ENCODE assay signal across 8 mouse cellular contexts in the genomic region with DNA sequence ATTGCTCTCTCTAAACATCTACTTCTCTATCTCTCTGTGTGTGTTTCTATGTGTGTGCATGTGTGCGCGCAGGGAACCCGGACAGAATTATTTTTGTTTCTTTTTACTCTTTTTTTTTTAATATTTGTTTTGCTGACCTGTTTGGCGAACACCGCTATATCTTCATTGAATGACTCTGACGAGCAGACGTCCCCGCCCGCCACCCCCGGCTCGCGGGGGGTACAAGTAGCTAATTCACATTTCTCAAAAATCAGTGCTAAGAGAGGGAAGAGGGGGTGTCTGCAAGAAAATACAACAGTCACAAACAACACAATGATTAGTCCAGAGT. TPM values are rescaled to one million over a fixed set of nuclear protein-coding genes. Genes with fewer than 3 reads are reported as not detected.
DNase-seq lines count a peak whose midpoint lies in the region; ATAC-seq and TF ChIP-seq lines count a peak whose summit lies in the region.

No protein-coding gene starts in this region.

- H3K27me3 ChIP-seq in heart, embryonic 10.5 days (ENCODE audit: insufficient read depth, poor library complexity, severe bottlenecking): no peaks in the 10 kb centered on the region
- peaks cover 95% of the 10 kb centered on the region for H3K27me3 ChIP-seq in E14TG2a.4 (ENCODE audit: insufficient read depth, low read length)
- no peaks in the 10 kb centered on the region for H3K27me3 ChIP-seq in heart, postnatal 0 days (ENCODE audit: control insufficient read depth, insufficient read depth, low read length)
- H3K27me3 ChIP-seq in liver, embryonic 16.5 days (ENCODE audit: control insufficient read depth, insufficient read depth, low read depth, low read length): peaks cover 53% of the 10 kb centered on the region

- peak overlapping the region; percentile 98 for H3K4me2 ChIP-seq in heart, postnatal 0 days (ENCODE audit: low read depth, low read length)
- peak overlapping the region; percentile 46 for H3K4me2 ChIP-seq in liver, embryonic 16.5 days (ENCODE audit: low read depth, low read length)

- H3K36me3 ChIP-seq in heart, embryonic 10.5 days: peaks cover 41% of the 10 kb centered on the region
- no peaks in the 10 kb centered on the region for H3K36me3 ChIP-seq in E14TG2a.4 (ENCODE audit: insufficient read depth, low read length)
- 0 out of 2 replicates have a peak, but pooled peaks cover 6% of the 10 kb centered on the region for H3K36me3 ChIP-seq in heart, postnatal 0 days (replicated peaks; ENCODE audit: control insufficient read depth, insufficient read depth, low read length)
- H3K36me3 ChIP-seq in liver, embryonic 16.5 days (ENCODE audit: control insufficient read depth, insufficient read depth): no peaks in the 10 kb centered on the region

- no peak for ATAC-seq in heart, postnatal 0 days (ENCODE audit: insufficient read depth, low read depth)
- ATAC-seq in liver, embryonic 16.5 days (ENCODE audit: low read depth): no peak

- H3K9ac ChIP-seq in heart, postnatal 0 days (replicated peaks; ENCODE audit: low read depth, low read length): peak overlapping the region; percentile 89
- H3K9ac ChIP-seq in liver, embryonic 16.5 days (ENCODE audit: low read depth, low read length): no peak overlapping the region

- WGBS in heart, embryonic 10.5 days: 4% methylated on average over 12 of the region's 12 CpGs
- 5% methylated on average over 12 of the region's 12 CpGs for WGBS in heart, postnatal 0 days
- WGBS in liver, embryonic 16.5 days (ENCODE audit: insufficient replicate concordance): 14% methylated on average over 12 of the region's 12 CpGs

- H3K4me3 ChIP-seq in heart, embryonic 10.5 days: peak overlapping the region; percentile 79
- peak overlapping the region; percentile 61 for H3K4me3 ChIP-seq in E14TG2a.4 (replicated peaks; ENCODE audit: low read length)
- H3K4me3 ChIP-seq in heart, postnatal 0 days (ENCODE audit: low read depth, low read length): peak overlapping the region; percentile 73
- peak overlapping the region; percentile 38 for H3K4me3 ChIP-seq in liver, embryonic 16.5 days (ENCODE audit: low read depth, low read length)

- TF ChIP-seq EP300 in heart, postnatal 0 days (IDR thresholded peaks at IDR 0.05; ENCODE audit: low read depth): no peak

- no peaks in the 10 kb centered on the region for H3K9me3 ChIP-seq in heart, embryonic 10.5 days
- no peaks in the 10 kb centered on the region for H3K9me3 ChIP-seq in E14TG2a.4 (ENCODE audit: low read length)
- no peaks in the 10 kb centered on the region for H3K9me3 ChIP-seq in heart, postnatal 0 days (replicated peaks; ENCODE audit: control insufficient read depth, low read length)
- H3K9me3 ChIP-seq in liver, embryonic 16.5 days (replicated peaks; ENCODE audit: control insufficient read depth, low read length): no peaks in the 10 kb centered on the region

- H3K4me1 ChIP-seq in heart, embryonic 10.5 days: peaks cover 37% of the 10 kb centered on the region
- peaks cover 45% of the 10 kb centered on the region for H3K4me1 ChIP-seq in E14TG2a.4 (replicated peaks; ENCODE audit: low read depth, low read length)
- peaks cover 19% of the 10 kb centered on the region for H3K4me1 ChIP-seq in heart, postnatal 0 days (ENCODE audit: control insufficient read depth, insufficient read depth)
- H3K4me1 ChIP-seq in liver, embryonic 16.5 days (ENCODE audit: control insufficient read depth, low read depth, low read length): no peaks in the 10 kb centered on the region

- peak overlapping the region; percentile 100 for H3K27ac ChIP-seq in heart, embryonic 10.5 days
- H3K27ac ChIP-seq in heart, postnatal 0 days (ENCODE audit: low read depth): peak overlapping the region; percentile 83
- H3K27ac ChIP-seq in liver, embryonic 16.5 days (ENCODE audit: low read length): no peak overlapping the region

- no peak for TF ChIP-seq CTCF in E14TG2a.4 (conservative IDR thresholded peaks at IDR 0.05; ENCODE audit: low read length)
- TF ChIP-seq CTCF in heart, postnatal 0 days (IDR thresholded peaks at IDR 0.05; ENCODE audit: low read depth): no peak

- no peak for DNase-seq in heart, embryonic 10.5 days (ENCODE audit: low spot score)
- no peak for DNase-seq in heart, adult 11 months
- DNase-seq in heart, postnatal 0 days (ENCODE audit: low spot score): no peak
- DNase-seq in layer of hippocampus, postnatal 25 days (ENCODE audit: extremely low spot score in 1 of 2, low spot score in 1 of 2): no peak
- DNase-seq in urinary bladder, adult 18-20 months (ENCODE audit: low spot score in 2 of 2): no peak
- no peak for DNase-seq in frontal cortex, postnatal 10 days (ENCODE audit: low spot score in 2 of 2)

RNA-seq across cellular contexts. Expression of a gene that starts 4.7 kb away (rescaled TPM):
- polyA plus RNA-seq in heart, embryonic 10.5 days (2016; fragmentation: Nextera tagmentation; extraction: Ambion mirVana): 111 and 139 TPM in 2 replicates
- 24.8 and 34.8 TPM in 2 replicates for total RNA-seq in heart, postnatal 0 days (2014; rRNA removed; ENCODE audit: low replicate concordance)
- 35.4 and 36.5 TPM in 2 replicates for polyA plus RNA-seq in heart, postnatal 0 days (2015; fragmentation: Nextera tagmentation; extraction: Ambion mirVana)
- polyA plus RNA-seq in liver, embryonic 16.5 days (2015; fragmentation: Nextera tagmentation; extraction: Ambion mirVana): 8.0 and 8.5 TPM in 2 replicates
- total RNA-seq in layer of hippocampus, postnatal 25 days (2021): 1 to 10 TPM; 2.1 to 2.9 TPM
